Mouse (Mus musculus): ENCODE measurements at regions not wholly inside any gene's neighbourhood (a gene's known extent, or its start where the extent isn't known, plus 50 kb on each side); places are given as distances from the start of the nearest gene placed in this dataset.

DNA sequence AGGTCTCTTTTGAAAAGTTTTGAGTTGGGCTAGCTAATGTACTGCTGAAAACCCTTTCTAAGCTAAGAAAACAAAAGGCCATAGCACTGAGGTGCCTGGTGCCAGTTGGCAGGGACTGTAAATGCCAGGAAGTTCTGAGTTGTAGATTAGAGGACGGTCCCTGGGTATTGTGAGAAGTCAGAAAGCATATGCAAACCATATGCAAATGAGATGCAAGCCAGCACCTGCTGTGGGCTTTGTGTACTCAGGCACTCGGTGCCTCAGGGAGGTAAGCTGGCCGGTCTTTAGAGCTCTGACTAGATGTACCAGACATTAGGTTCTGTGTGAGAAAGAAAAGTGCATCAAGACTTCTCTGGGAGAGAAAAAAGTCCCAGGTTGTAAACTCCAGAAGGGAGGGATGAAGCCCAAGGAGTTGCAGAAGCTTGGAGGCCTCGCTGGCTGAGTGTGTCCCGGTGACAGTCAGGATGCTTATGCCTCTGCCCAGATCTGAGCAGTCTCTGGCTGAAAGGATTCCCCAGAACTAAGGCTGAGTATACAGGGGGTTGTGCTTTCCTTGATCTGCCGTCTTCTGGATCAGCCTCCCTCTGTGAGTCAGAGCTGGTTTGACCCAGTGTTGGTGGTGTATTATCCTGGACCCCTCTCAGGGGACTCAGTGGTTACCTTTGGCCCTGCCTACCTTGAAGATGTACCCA is 157.3 kb downstream of the Rps24 start:
- H3K4me2 ChIP-seq (replicated peaks) = no peak overlapping the region
- 34% methylated on average over 6 of the region's 6 CpGs for WGBS
- H3K4me3 ChIP-seq (replicated peaks) = no peak overlapping the region
- no peak for ATAC-seq (ENCODE audit: insufficient number of reproducible peaks, low FRiP score, low TSS enrichment, low read depth)
- H3K27ac ChIP-seq (replicated peaks) = no peak overlapping the region
- no peak overlapping the region for H3K9ac ChIP-seq
- no peaks in the 10 kb centered on the region for H3K4me1 ChIP-seq
- H3K36me3 ChIP-seq = no peaks in the 10 kb centered on the region
- no peaks in the 10 kb centered on the region for H3K27me3 ChIP-seq
- no peaks in the 10 kb centered on the region for H3K9me3 ChIP-seq (replicated peaks)

GRCm38 (mm10) chr14:24646239-24646848 is 159.4 kb downstream of the Rps24 start:
- ATAC-seq (ENCODE audit: insufficient number of reproducible peaks, low FRiP score, low TSS enrichment, low read depth) = no peak
- Histone ChIP-seq H3K27ac (replicated peaks) (no peak overlapping the region), H3K27me3 (no peaks in the 10 kb centered on the region), H3K36me3 (no peaks in the 10 kb centered on the region), H3K4me2 (replicated peaks) (no peak overlapping the region), H3K4me3 (replicated peaks) (no peak overlapping the region), H3K9me3 (replicated peaks) (no peaks in the 10 kb centered on the region), H3K4me1 (no peaks in the 10 kb centered on the region), H3K9ac (no peak overlapping the region)
- 67% methylated on average over 6 of the region's 6 CpGs for WGBS

DNA sequence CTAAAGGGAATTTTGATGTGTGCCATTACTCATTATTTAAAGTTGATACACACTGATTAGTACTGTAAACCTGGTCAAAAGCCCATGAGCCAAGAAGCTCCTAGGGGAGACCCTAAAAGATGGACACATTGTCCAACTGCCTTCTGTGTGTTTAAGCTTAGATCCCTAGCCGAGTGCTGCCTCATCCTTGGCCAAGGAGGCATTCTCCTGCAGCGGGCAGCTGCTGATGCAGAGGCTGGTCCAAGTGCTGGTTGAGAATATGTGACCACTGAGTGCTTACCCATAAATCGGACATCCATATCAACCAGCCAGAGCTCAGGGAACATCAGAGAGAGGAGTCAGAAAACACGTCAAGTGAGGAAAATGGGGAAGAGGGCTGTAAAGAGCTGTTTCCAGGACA is 160.8 kb downstream of the Rps24 start:
- Histone ChIP-seq H3K27me3 (no peaks in the 10 kb centered on the region), H3K27ac (replicated peaks) (no peak overlapping the region), H3K9ac (no peak overlapping the region), H3K36me3 (no peaks in the 10 kb centered on the region), H3K4me1 (no peaks in the 10 kb centered on the region), H3K9me3 (replicated peaks) (no peaks in the 10 kb centered on the region), H3K4me2 (replicated peaks) (no peak overlapping the region), H3K4me3 (replicated peaks) (no peak overlapping the region)
- ATAC-seq (ENCODE audit: insufficient number of reproducible peaks, low FRiP score, low TSS enrichment, low read depth) = no peak
- WGBS = 88% methylated on average over 4 of the region's 4 CpGs

- Histone ChIP-seq H3K27me3 (no peaks in the 10 kb centered on the region), H3K4me1 (no peaks in the 10 kb centered on the region), H3K36me3 (no peaks in the 10 kb centered on the region), H3K27ac (replicated peaks) (no peak overlapping the region), H3K4me2 (replicated peaks) (no peak overlapping the region), H3K9me3 (replicated peaks) (no peaks in the 10 kb centered on the region), H3K4me3 (replicated peaks) (no peak overlapping the region), H3K9ac (no peak overlapping the region)
- ATAC-seq (ENCODE audit: insufficient number of reproducible peaks, low FRiP score, low TSS enrichment, low read depth) = no peak
- 78% methylated on average over 7 of the region's 7 CpGs for WGBS
These were observed 163.4 kb downstream of the Rps24 start for GRCm38 (mm10) chr14:24650195-24650901.

- 61% methylated on average over 12 of the region's 12 CpGs for WGBS
- ATAC-seq (ENCODE audit: insufficient number of reproducible peaks, low FRiP score, low TSS enrichment, low read depth) = no peak
- Histone ChIP-seq H3K27ac (replicated peaks) (no peak overlapping the region), H3K4me1 (no peaks in the 10 kb centered on the region), H3K4me3 (replicated peaks) (no peak overlapping the region), H3K9ac (no peak overlapping the region), H3K4me2 (replicated peaks) (no peak overlapping the region), H3K9me3 (replicated peaks) (no peaks in the 10 kb centered on the region), H3K27me3 (no peaks in the 10 kb centered on the region), H3K36me3 (no peaks in the 10 kb centered on the region)
These were observed 164.0 kb downstream of the Rps24 start for GRCm38 (mm10) chr14:24650902-24651270.

DNA sequence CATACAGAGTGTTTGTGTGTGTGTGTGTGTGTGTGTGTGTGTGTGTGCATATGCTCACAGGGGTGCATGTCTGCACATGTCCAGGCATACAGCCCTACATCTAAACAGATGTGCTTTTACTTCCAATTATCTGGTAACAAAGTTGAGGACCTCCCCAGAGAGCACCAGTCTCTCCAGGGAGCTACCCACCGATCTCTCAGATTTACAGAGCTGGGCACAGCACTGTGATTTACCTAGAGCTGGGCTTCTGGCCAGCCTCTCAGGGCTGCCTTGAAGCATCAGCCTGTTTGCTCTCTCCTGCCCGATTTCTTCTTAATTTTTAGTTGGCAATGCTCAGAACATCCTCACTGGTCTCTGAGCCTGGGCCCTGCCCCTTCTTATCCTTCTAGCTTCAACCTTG is 165.7 kb downstream of the Rps24 start:
- no peak overlapping the region for H3K27ac ChIP-seq (replicated peaks)
- no peaks in the 10 kb centered on the region for H3K27me3 ChIP-seq
- H3K4me2 ChIP-seq (replicated peaks) = no peak overlapping the region
- H3K4me3 ChIP-seq (replicated peaks) = no peak overlapping the region
- no peaks in the 10 kb centered on the region for H3K9me3 ChIP-seq (replicated peaks)
- ATAC-seq (ENCODE audit: insufficient number of reproducible peaks, low FRiP score, low TSS enrichment, low read depth) = peak; percentile 39; the same call in 1 of the 2 replicates
- no peak overlapping the region for H3K9ac ChIP-seq
- no peaks in the 10 kb centered on the region for H3K4me1 ChIP-seq
- H3K36me3 ChIP-seq = no peaks in the 10 kb centered on the region
- 45% methylated on average over 2 of the region's 2 CpGs for WGBS

- no peak for ATAC-seq (ENCODE audit: insufficient number of reproducible peaks, low FRiP score, low TSS enrichment, low read depth)
- Histone ChIP-seq H3K36me3 (no peaks in the 10 kb centered on the region), H3K27ac (replicated peaks) (no peak overlapping the region), H3K4me1 (no peaks in the 10 kb centered on the region), H3K27me3 (no peaks in the 10 kb centered on the region), H3K9ac (no peak overlapping the region), H3K4me2 (replicated peaks) (no peak overlapping the region), H3K9me3 (replicated peaks) (no peaks in the 10 kb centered on the region), H3K4me3 (replicated peaks) (no peak overlapping the region)
- WGBS = 58% methylated on average over 9 of the region's 9 CpGs
These were observed 168.7 kb downstream of the Rps24 start for GRCm38 (mm10) chr14:24655580-24655979.

DNA sequence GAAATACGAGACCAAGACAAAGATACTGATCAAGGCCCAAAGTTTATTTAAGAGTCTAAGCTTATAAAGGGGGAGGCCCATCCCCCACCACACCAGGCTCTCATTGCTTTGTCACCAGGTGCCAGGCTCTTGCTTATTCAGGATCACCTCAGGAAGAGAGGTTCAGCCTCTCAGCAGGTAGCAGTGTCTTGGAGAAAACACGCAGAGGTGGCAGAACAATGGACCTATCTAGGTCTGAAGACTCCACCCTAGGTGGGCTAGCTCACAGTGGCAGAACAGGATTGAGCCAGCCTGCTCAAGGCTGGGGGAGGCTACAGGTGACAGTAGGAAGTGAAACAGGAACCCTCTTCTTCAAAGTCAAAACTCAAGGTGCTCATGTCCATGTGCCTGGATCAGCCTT is 174.9 kb downstream of the Rps24 start:
- H3K36me3 ChIP-seq = no peaks in the 10 kb centered on the region
- WGBS = 69% methylated on average over 2 of the region's 2 CpGs
- no peak overlapping the region for H3K4me2 ChIP-seq (replicated peaks)
- no peaks in the 10 kb centered on the region for H3K27me3 ChIP-seq
- H3K9me3 ChIP-seq (replicated peaks) = no peaks in the 10 kb centered on the region
- no peak overlapping the region for H3K9ac ChIP-seq
- H3K27ac ChIP-seq (replicated peaks) = no peak overlapping the region
- no peak for ATAC-seq (ENCODE audit: insufficient number of reproducible peaks, low FRiP score, low TSS enrichment, low read depth)
- no peaks in the 10 kb centered on the region for H3K4me1 ChIP-seq
- H3K4me3 ChIP-seq (replicated peaks) = no peak overlapping the region

GRCm38 (mm10) chr14:24665210-24665609 is 178.3 kb downstream of the Rps24 start:
- no peaks in the 10 kb centered on the region for H3K9me3 ChIP-seq (replicated peaks)
- H3K36me3 ChIP-seq = no peaks in the 10 kb centered on the region
- H3K9ac ChIP-seq = no peak overlapping the region
- H3K4me3 ChIP-seq (replicated peaks) = no peak overlapping the region
- WGBS = 72% methylated on average over 4 of the region's 4 CpGs
- no peak overlapping the region for H3K27ac ChIP-seq (replicated peaks)
- no peaks in the 10 kb centered on the region for H3K4me1 ChIP-seq
- no peak overlapping the region for H3K4me2 ChIP-seq (replicated peaks)
- ATAC-seq (ENCODE audit: insufficient number of reproducible peaks, low FRiP score, low TSS enrichment, low read depth) = no peak
- H3K27me3 ChIP-seq = no peaks in the 10 kb centered on the region
